26 mouse cellular contexts compared by ENCODE assay signal in genomic region chr1:172623599-172623998, GRCm38 (mm10). TPM values are rescaled to one million over a fixed set of nuclear protein-coding genes. Genes with fewer than 3 reads are reported as not detected.
DNase-seq lines count a peak whose midpoint lies in the region; ATAC-seq and TF ChIP-seq lines count a peak whose summit lies in the region.
"Had no signal": no experiment of that assay in that cellular context is flagged by ENCODE, and none has a peak within 500 bp of the region (broad histone marks: within the 10 kb centered on the region; RNA-seq: fewer than 3 reads in every experiment).

No protein-coding gene starts in this region.

- peak; percentile 62; the same call in 1 of the 2 replicates for ATAC-seq in granulocyte monocyte progenitor cell, adult 5-6 weeks (replicated peaks; ENCODE audit: poor library complexity, severe bottlenecking)
- ATAC-seq in megakaryocyte, adult 5-6 weeks (ENCODE audit: poor library complexity, severe bottlenecking): peak; percentile 56
- ATAC-seq in liver, embryonic 11.5 days (replicated peaks; ENCODE audit: low FRiP score): no peak
- ATAC-seq: forebrain, embryonic 15.5 days; hindbrain, embryonic 16.5 days had no signal

- no peaks in the 10 kb centered on the region for H3K4me1 ChIP-seq in liver, embryonic 11.5 days (replicated peaks; ENCODE audit: control insufficient read depth, insufficient read depth, low read length)
- H3K4me1 ChIP-seq in lung, adult 2 months (ENCODE audit: control insufficient read depth, insufficient read depth, low read length): no peaks in the 10 kb centered on the region
- H3K4me1 ChIP-seq: embryonic facial prominence, embryonic 12.5 days; forebrain, embryonic 15.5 days; heart, embryonic 12.5 days had no signal

- no peak for TF ChIP-seq POLR2A in lung, adult 2 months (IDR thresholded peaks at IDR 0.05; ENCODE audit: borderline replicate concordance, extremely low read depth, low read depth, low read length)

- H3K9me3 ChIP-seq in liver, embryonic 11.5 days (ENCODE audit: control insufficient read depth, low read length): no peaks in the 10 kb centered on the region
- H3K9me3 ChIP-seq: embryonic facial prominence, embryonic 12.5 days; forebrain, embryonic 15.5 days had no signal

- DNase-seq in CD4-positive helper T cell, adult 2 months (ENCODE audit: low read depth, low spot score): peak; percentile 21
- peak; percentile 33 for DNase-seq in CD4-positive, CD25-positive, alpha-beta regulatory T cell, adult 2 months (ENCODE audit: low read depth, low spot score)
- DNase-seq in liver, embryonic 11.5 days (ENCODE audit: low spot score): no peak
- no peak for DNase-seq in lung, adult 2 months
- DNase-seq in Muller cell, postnatal 12 days (ENCODE audit: inconsistent ontology term): no peak
- DNase-seq: adrenal gland, adult 8-10 months; cerebellum, adult 11 months; cerebellum, adult 8-10 months; cerebellum, postnatal 14 days; gastrocnemius, postnatal 10 days; heart, postnatal 36 days had no signal

- no peak overlapping the region for H3K9ac ChIP-seq in liver, embryonic 11.5 days (ENCODE audit: low read depth, low read length)
- H3K9ac ChIP-seq: embryonic facial prominence, embryonic 12.5 days; forebrain, embryonic 15.5 days; heart, embryonic 12.5 days had no signal

- H3K4me2 ChIP-seq in liver, embryonic 11.5 days: no peak overlapping the region
- H3K4me2 ChIP-seq: embryonic facial prominence, embryonic 12.5 days; forebrain, embryonic 15.5 days; heart, embryonic 12.5 days had no signal

- H3K27me3 ChIP-seq in liver, embryonic 11.5 days (replicated peaks; ENCODE audit: control insufficient read depth, insufficient read depth, low read length): no peaks in the 10 kb centered on the region
- H3K27me3 ChIP-seq: CH12.LX; embryonic facial prominence, embryonic 12.5 days; forebrain, embryonic 15.5 days had no signal

- no peak overlapping the region for H3K27ac ChIP-seq in liver, embryonic 11.5 days (ENCODE audit: low read depth, low read length)
- H3K27ac ChIP-seq: embryonic facial prominence, embryonic 12.5 days; forebrain, embryonic 15.5 days had no signal

- no peak overlapping the region for H3K4me3 ChIP-seq in liver, embryonic 11.5 days (ENCODE audit: low read depth, low read length)
- no peak overlapping the region for H3K4me3 ChIP-seq in lung, adult 2 months (replicated peaks; ENCODE audit: extremely low read depth, low read depth, low read length)
- H3K4me3 ChIP-seq: embryonic facial prominence, embryonic 12.5 days; forebrain, embryonic 15.5 days; heart, embryonic 12.5 days had no signal

- WGBS in liver, embryonic 11.5 days: 49% methylated on average over 5 of the region's 5 CpGs
- 46% methylated on average over 5 of the region's 5 CpGs for WGBS in lung, adult 2 months

- TF ChIP-seq CTCF in lung, adult 2 months (IDR thresholded peaks at IDR 0.05; ENCODE audit: insufficient read depth, low read length): no peak

- no peaks in the 10 kb centered on the region for H3K36me3 ChIP-seq in liver, embryonic 11.5 days (ENCODE audit: control insufficient read depth, insufficient read depth, low read length)
- H3K36me3 ChIP-seq: embryonic facial prominence, embryonic 12.5 days; forebrain, embryonic 15.5 days; heart, embryonic 12.5 days had no signal

RNA-seq across cellular contexts. Expression of gene Dusp23, which starts 9.2 kb away (rescaled TPM):
- total RNA-seq in granulocyte monocyte progenitor cell, adult 5-6 weeks (2014; fragmentation: Nextera tagmentation): 18.2 and 22.6 TPM in 2 replicates
- total RNA-seq in granulocyte monocyte progenitor cell, adult 5-6 weeks (2017): 2.6 and 2.9 TPM in 2 replicates
- total RNA-seq in megakaryocyte, adult 5-6 weeks (2015): 8.6 and 11.1 TPM in 2 replicates
- 0.37 and 1.3 TPM in 2 replicates for total RNA-seq in megakaryocyte, adult 5-6 weeks (2017)
- polyA plus RNA-seq in liver, embryonic 11.5 days (2014; fragmentation: Nextera tagmentation; extraction: Ambion mirVana): 6.2 and 8.2 TPM in 2 replicates
- 29.6 and 48.0 TPM in 2 replicates for polyA plus RNA-seq in lung, adult 2 months (2012; rRNA removed)

RNA-seq across cellular contexts. Expression of gene Fcrl6, which starts 21.2 kb away (rescaled TPM):
- total RNA-seq in granulocyte monocyte progenitor cell, adult 5-6 weeks (2014; fragmentation: Nextera tagmentation): not detected in 2 replicates
- not detected in 2 replicates for total RNA-seq in granulocyte monocyte progenitor cell, adult 5-6 weeks (2017)
- not detected in 2 replicates for total RNA-seq in megakaryocyte, adult 5-6 weeks (2015)
- not detected in 2 replicates for total RNA-seq in megakaryocyte, adult 5-6 weeks (2017)
- 0.11 TPM in 1 of 2 replicates, not detected in the other for polyA plus RNA-seq in liver, embryonic 11.5 days (2014; fragmentation: Nextera tagmentation; extraction: Ambion mirVana)
- polyA plus RNA-seq in lung, adult 2 months (2012; rRNA removed): not detected in 2 replicates
- total RNA-seq: adrenal gland, adult 8-10 months; adrenal gland, postnatal 4 days; CH12.LX; gastrocnemius, postnatal 10 days; gastrocnemius, postnatal 4 days; heart, adult 8-10 months; heart, postnatal 36 days had no signal
- polyA plus RNA-seq: cortical plate, adult 2 months; forebrain, embryonic 11.5 days; forebrain, embryonic 15.5 days; heart, embryonic 12.5 days; heart, embryonic 16.5 days; intestine, embryonic 14.5 days had no signal

RNA-seq across cellular contexts. Expression of gene Slamf8, which starts 33.2 kb away (rescaled TPM):
- 1.4 TPM in 1 of 2 replicates, not detected in the other for total RNA-seq in granulocyte monocyte progenitor cell, adult 5-6 weeks (2014; fragmentation: Nextera tagmentation)
- total RNA-seq in granulocyte monocyte progenitor cell, adult 5-6 weeks (2017): not detected in 2 replicates
- 8.6 and 8.7 TPM in 2 replicates for total RNA-seq in megakaryocyte, adult 5-6 weeks (2015)
- 9.1 and 10.1 TPM in 2 replicates for total RNA-seq in megakaryocyte, adult 5-6 weeks (2017)
- not detected in 2 replicates for polyA plus RNA-seq in liver, embryonic 11.5 days (2014; fragmentation: Nextera tagmentation; extraction: Ambion mirVana)
- 2.0 and 2.9 TPM in 2 replicates for polyA plus RNA-seq in lung, adult 2 months (2012; rRNA removed)
- total RNA-seq: gastrocnemius, postnatal 10 days had no signal
- polyA plus RNA-seq: embryonic facial prominence, embryonic 12.5 days; forebrain, embryonic 11.5 days; forebrain, embryonic 15.5 days; heart, embryonic 12.5 days; hindbrain, embryonic 11.5 days; hindbrain, embryonic 16.5 days had no signal

Comparison
In these comparisons a context has a peak if more than half of its experiments do, and no peak if none do; other contexts are left out.
1. DNase-seq: peak in CD4-positive helper T cell, adult 2 months (single experiment) and CD4-positive, CD25-positive, alpha-beta regulatory T cell, adult 2 months (single experiment); none in liver, embryonic 11.5 days (single experiment), lung, adult 2 months (single experiment) and Muller cell, postnatal 12 days (single experiment).
2. RNA of gene Slamf8, which starts 33.2 kb away (total RNA-seq): 8.6 to 10.1 TPM in megakaryocyte, adult 5-6 weeks; 1.4 TPM in granulocyte monocyte progenitor cell, adult 5-6 weeks; every median in the first group is over 4 times any median in the second.